Mouse (Mus musculus): ENCODE measurements at regions not wholly inside any gene's neighbourhood (a gene's known extent, or its start where the extent isn't known, plus 50 kb on each side); places are given as distances from the start of the nearest gene placed in this dataset.

GRCm38 (mm10) chr9:63843431-63843830 lies 85.6 kb upstream of the Smad3 start:
- Histone ChIP-seq H3K9me3 (ENCODE audit: control insufficient read depth, low read length) (no peaks in the 10 kb centered on the region), H3K27ac (ENCODE audit: low read depth, low read length) (no peak overlapping the region), H3K27me3 (ENCODE audit: control insufficient read depth, insufficient read depth, low read length) (no peaks in the 10 kb centered on the region), H3K4me3 (ENCODE audit: low read depth, low read length) (no peak overlapping the region), H3K4me1 (ENCODE audit: control insufficient read depth, insufficient read depth, low read length) (no peaks in the 10 kb centered on the region), H3K36me3 (ENCODE audit: control insufficient read depth, insufficient read depth, low read length) (no peaks in the 10 kb centered on the region), H3K4me2 (ENCODE audit: low read depth) (no peak overlapping the region), H3K9ac (ENCODE audit: low read length) (no peak overlapping the region)
- 47% methylated on average over 2 of the region's 2 CpGs for WGBS
- ATAC-seq (ENCODE audit: insufficient read depth, low FRiP score, low TSS enrichment) = no peak
- no peak for DNase-seq (ENCODE audit: low spot score)

GRCm38 (mm10) chr9:63841102-63841501 lies 83.3 kb upstream of the Smad3 start:
- Histone ChIP-seq H3K4me3 (ENCODE audit: low read depth, low read length) (no peak overlapping the region), H3K9ac (ENCODE audit: low read length) (no peak overlapping the region), H3K27me3 (ENCODE audit: control insufficient read depth, insufficient read depth, low read length) (no peaks in the 10 kb centered on the region), H3K27ac (ENCODE audit: low read depth, low read length) (no peak overlapping the region), H3K4me1 (ENCODE audit: control insufficient read depth, insufficient read depth, low read length) (no peaks in the 10 kb centered on the region; the same call in 1 of the 2 replicates), H3K4me2 (ENCODE audit: low read depth) (no peak overlapping the region), H3K9me3 (ENCODE audit: control insufficient read depth, low read length) (no peaks in the 10 kb centered on the region), H3K36me3 (ENCODE audit: control insufficient read depth, insufficient read depth, low read length) (no peaks in the 10 kb centered on the region)
- no peak for ATAC-seq (ENCODE audit: insufficient read depth, low FRiP score, low TSS enrichment)
- DNase-seq (ENCODE audit: low spot score) = no peak
- WGBS = 89% methylated on average over 14 of the region's 14 CpGs

- no peak overlapping the region for H3K27ac ChIP-seq (ENCODE audit: low read depth, low read length)
- no peaks in the 10 kb centered on the region for H3K36me3 ChIP-seq (ENCODE audit: control insufficient read depth, insufficient read depth, low read length)
- no peaks in the 10 kb centered on the region; the same call in 1 of the 2 replicates for H3K4me1 ChIP-seq (ENCODE audit: control insufficient read depth, insufficient read depth, low read length)
- H3K27me3 ChIP-seq (ENCODE audit: control insufficient read depth, insufficient read depth, low read length) = no peaks in the 10 kb centered on the region
- H3K9me3 ChIP-seq (ENCODE audit: control insufficient read depth, low read length) = no peaks in the 10 kb centered on the region
- no peak for DNase-seq (ENCODE audit: low spot score)
- no peak overlapping the region for H3K4me3 ChIP-seq (ENCODE audit: low read depth, low read length)
- H3K9ac ChIP-seq (ENCODE audit: low read length) = no peak overlapping the region
- H3K4me2 ChIP-seq (ENCODE audit: low read depth) = no peak overlapping the region
- WGBS = 91% methylated on average over 14 of the region's 14 CpGs
- no peak for ATAC-seq (ENCODE audit: insufficient read depth, low FRiP score, low TSS enrichment)
Observed at GRCm38 (mm10) chr9:63838996-63839772, 81.4 kb upstream of the Smad3 start.

- Histone ChIP-seq H3K27me3 (ENCODE audit: control insufficient read depth, insufficient read depth, low read length) (no peaks in the 10 kb centered on the region), H3K9ac (ENCODE audit: low read length) (no peak overlapping the region), H3K4me3 (ENCODE audit: low read depth, low read length) (no peak overlapping the region), H3K9me3 (ENCODE audit: control insufficient read depth, low read length) (no peaks in the 10 kb centered on the region), H3K4me1 (ENCODE audit: control insufficient read depth, insufficient read depth, low read length) (no peaks in the 10 kb centered on the region; the same call in 1 of the 2 replicates), H3K36me3 (ENCODE audit: control insufficient read depth, insufficient read depth, low read length) (no peaks in the 10 kb centered on the region), H3K27ac (ENCODE audit: low read depth, low read length) (no peak overlapping the region), H3K4me2 (ENCODE audit: low read depth) (no peak overlapping the region)
- ATAC-seq (ENCODE audit: insufficient read depth, low FRiP score, low TSS enrichment) = no peak
- no peak for DNase-seq (ENCODE audit: low spot score)
- 70% methylated on average over 6 of the region's 6 CpGs for WGBS
Observed at GRCm38 (mm10) chr9:63837552-63837951, 79.8 kb upstream of the Smad3 start.

- H3K4me3 ChIP-seq (ENCODE audit: low read depth, low read length) = no peak overlapping the region
- no peak for ATAC-seq (ENCODE audit: insufficient read depth, low FRiP score, low TSS enrichment)
- 67% methylated on average over 5 of the region's 5 CpGs for WGBS
Observed at GRCm38 (mm10) chr9:63836565-63837284, 78.9 kb upstream of the Smad3 start.

GRCm38 (mm10) chr9:63836036-63836435 lies 78.2 kb upstream of the Smad3 start:
- Histone ChIP-seq H3K27me3 (ENCODE audit: control insufficient read depth, insufficient read depth, low read length) (no peaks in the 10 kb centered on the region), H3K36me3 (ENCODE audit: control insufficient read depth, insufficient read depth, low read length) (no peaks in the 10 kb centered on the region), H3K4me2 (ENCODE audit: low read depth) (no peak overlapping the region), H3K9ac (ENCODE audit: low read length) (no peak overlapping the region), H3K9me3 (ENCODE audit: control insufficient read depth, low read length) (no peaks in the 10 kb centered on the region), H3K4me3 (ENCODE audit: low read depth, low read length) (no peak overlapping the region), H3K4me1 (ENCODE audit: control insufficient read depth, insufficient read depth, low read length) (no peaks in the 10 kb centered on the region; the same call in 1 of the 2 replicates), H3K27ac (ENCODE audit: low read depth, low read length) (no peak overlapping the region)
- ATAC-seq (ENCODE audit: insufficient read depth, low FRiP score, low TSS enrichment) (no peak), DNase-seq (ENCODE audit: low spot score) (no peak)
- 53% methylated on average over 11 of the region's 11 CpGs for WGBS

More at GRCm38 (mm10) chr9:63836565-63837284, 78.9 kb upstream of the Smad3 start:
- H3K9me3 ChIP-seq (ENCODE audit: control insufficient read depth, low read length) = no peaks in the 10 kb centered on the region
- DNase-seq (ENCODE audit: low spot score) = no peak
- no peak overlapping the region for H3K27ac ChIP-seq (ENCODE audit: low read depth, low read length)
- no peaks in the 10 kb centered on the region for H3K27me3 ChIP-seq (ENCODE audit: control insufficient read depth, insufficient read depth, low read length)
- H3K9ac ChIP-seq (ENCODE audit: low read length) = no peak overlapping the region
- H3K4me2 ChIP-seq (ENCODE audit: low read depth) = no peak overlapping the region
- no peaks in the 10 kb centered on the region; the same call in 1 of the 2 replicates for H3K4me1 ChIP-seq (ENCODE audit: control insufficient read depth, insufficient read depth, low read length)
- no peaks in the 10 kb centered on the region for H3K36me3 ChIP-seq (ENCODE audit: control insufficient read depth, insufficient read depth, low read length)

GRCm38 (mm10) chr9:63834416-63834815 lies 76.6 kb upstream of the Smad3 start:
- H3K4me2 ChIP-seq (ENCODE audit: low read depth) = no peak overlapping the region
- no peak overlapping the region for H3K9ac ChIP-seq (ENCODE audit: low read length)
- 71% methylated on average over 3 of the region's 3 CpGs for WGBS
- no peak for DNase-seq (ENCODE audit: low spot score)
- H3K36me3 ChIP-seq (ENCODE audit: control insufficient read depth, insufficient read depth, low read length) = no peaks in the 10 kb centered on the region
- no peak for ATAC-seq (ENCODE audit: insufficient read depth, low FRiP score, low TSS enrichment)
- no peaks in the 10 kb centered on the region for H3K27me3 ChIP-seq (ENCODE audit: control insufficient read depth, insufficient read depth, low read length)
- no peak overlapping the region for H3K4me3 ChIP-seq (ENCODE audit: low read depth, low read length)
- H3K4me1 ChIP-seq (ENCODE audit: control insufficient read depth, insufficient read depth, low read length) = no peaks in the 10 kb centered on the region; the same call in 1 of the 2 replicates
- H3K27ac ChIP-seq (ENCODE audit: low read depth, low read length) = no peak overlapping the region
- no peaks in the 10 kb centered on the region for H3K9me3 ChIP-seq (ENCODE audit: control insufficient read depth, low read length)

GRCm38 (mm10) chr9:63818163-63818562 lies 60.4 kb upstream of the Smad3 start:
- DNase-seq (ENCODE audit: low spot score) = no peak
- no peak for ATAC-seq (ENCODE audit: insufficient read depth, low FRiP score, low TSS enrichment)
- Histone ChIP-seq H3K4me2 (ENCODE audit: low read depth) (no peak overlapping the region), H3K4me1 (ENCODE audit: control insufficient read depth, insufficient read depth, low read length) (no peaks in the 10 kb centered on the region), H3K9me3 (ENCODE audit: control insufficient read depth, low read length) (no peaks in the 10 kb centered on the region), H3K4me3 (ENCODE audit: low read depth, low read length) (no peak overlapping the region), H3K27me3 (ENCODE audit: control insufficient read depth, insufficient read depth, low read length) (no peaks in the 10 kb centered on the region), H3K9ac (ENCODE audit: low read length) (no peak overlapping the region), H3K36me3 (ENCODE audit: control insufficient read depth, insufficient read depth, low read length) (no peaks in the 10 kb centered on the region), H3K27ac (ENCODE audit: low read depth, low read length) (no peak overlapping the region)
- 88% methylated on average over 3 of the region's 3 CpGs for WGBS

- H3K27ac ChIP-seq (ENCODE audit: low read depth, low read length) = no peak overlapping the region
- DNase-seq (ENCODE audit: low spot score) = peak; percentile 3
- H3K4me3 ChIP-seq (ENCODE audit: low read depth, low read length) = no peak overlapping the region
- no peaks in the 10 kb centered on the region for H3K27me3 ChIP-seq (ENCODE audit: control insufficient read depth, insufficient read depth, low read length)
- H3K9me3 ChIP-seq (ENCODE audit: control insufficient read depth, low read length) = no peaks in the 10 kb centered on the region
- no peak overlapping the region for H3K9ac ChIP-seq (ENCODE audit: low read length)
- H3K4me1 ChIP-seq (ENCODE audit: control insufficient read depth, insufficient read depth, low read length) = no peaks in the 10 kb centered on the region
- no peak for ATAC-seq (ENCODE audit: insufficient read depth, low FRiP score, low TSS enrichment)
- no peaks in the 10 kb centered on the region for H3K36me3 ChIP-seq (ENCODE audit: control insufficient read depth, insufficient read depth, low read length)
- H3K4me2 ChIP-seq (ENCODE audit: low read depth) = no peak overlapping the region
- 61% methylated on average over 2 of the region's 2 CpGs for WGBS
Observed at GRCm38 (mm10) chr9:63816540-63816939, 58.7 kb upstream of the Smad3 start.
